Mouse (Mus musculus) erythroblast, adult 5-6 weeks (primary cell): ENCODE measurements around the gene Mlph. TPM values are rescaled to one million over a fixed set of nuclear protein-coding genes. Genes with fewer than 3 reads are reported as not detected.

Experiments used
- ATAC-seq: replicated peaks from 2 replicates; pipeline ENCODE4 v1.8.0; 2016; ENCODE audit warnings: moderate number of reproducible peaks, mild to moderate bottlenecking, moderate TSS enrichment, inconsistent platforms; ENCODE audit not compliant: poor library complexity, low FRiP score, severe bottlenecking
- total RNA-seq, 2 experiments: library from RNA; stranded (forward) in 1 of 2; stranded (reverse) in 1 of 2; fragments of 150-400 nt in 1 of 2; fragments of 200-764, 138-1000 nt in 1 of 2; gene quantifications; 2 replicates each; pipeline versions ENCODE4 v1.2.3 to v1.2.4; 2015 to 2017; ENCODE audit warnings: low replicate concordance in 2 of 2

Mlph gene
- total RNA-seq, 2 experiments from 2014 or later = 0.38 TPM; not detected in 1

GRCm38 (mm10) chr1:90904729-90905404 is 10.0 kb upstream of the Mlph start:
- ATAC-seq = no peak

- no peak for ATAC-seq
These were observed 8.5 kb upstream of the Mlph start for GRCm38 (mm10) chr1:90906357-90906756.

GRCm38 (mm10) chr1:90909161-90909560 is 5.7 kb upstream of the Mlph start:
- ATAC-seq = no peak

GRCm38 (mm10) chr1:90909631-90910152 is 5.2 kb upstream of the Mlph start:
- no peak for ATAC-seq

- no peak for ATAC-seq
These were observed 1.7 kb upstream of the Mlph start for GRCm38 (mm10) chr1:90913231-90913630.

GRCm38 (mm10) chr1:90917509-90917908 is 2.6 kb downstream of the Mlph start:
- ATAC-seq = no peak

GRCm38 (mm10) chr1:90921687-90922086 is 6.8 kb downstream of the Mlph start:
- ATAC-seq = no peak

- no peak for ATAC-seq
These were observed 11.1 kb downstream of the Mlph start for GRCm38 (mm10) chr1:90926030-90926429.

- ATAC-seq = no peak
These were observed 12.4 kb downstream of the Mlph start for GRCm38 (mm10) chr1:90927308-90927707.

- ATAC-seq = no peak
These were observed 13.2 kb downstream of the Mlph start for GRCm38 (mm10) chr1:90927929-90928574.

GRCm38 (mm10) chr1:90928575-90928934 is 13.7 kb downstream of the Mlph start:
- no peak for ATAC-seq

- no peak for ATAC-seq
These were observed 18.1 kb downstream of the Mlph start for GRCm38 (mm10) chr1:90933001-90933400.

GRCm38 (mm10) chr1:90936990-90937389 is 22.1 kb downstream of the Mlph start:
- ATAC-seq = no peak

GRCm38 (mm10) chr1:90939980-90940379 is 25.1 kb downstream of the Mlph start:
- ATAC-seq = no peak

- ATAC-seq = no peak
These were observed 30.3 kb downstream of the Mlph start for GRCm38 (mm10) chr1:90945171-90945570.

- ATAC-seq = 0 out of 2 replicates have a peak, but pooled peaks have one; percentile 49
These were observed 32.4 kb downstream of the Mlph start for GRCm38 (mm10) chr1:90947252-90947651.

GRCm38 (mm10) chr1:90949309-90949708 is 34.4 kb downstream of the Mlph start:
- no peak for ATAC-seq

GRCm38 (mm10) chr1:90951670-90952069 is 36.8 kb downstream of the Mlph start:
- ATAC-seq = no peak

GRCm38 (mm10) chr1:90952808-90953207 is 37.9 kb downstream of the Mlph start, which contains the start of gene Prlh:
Gene Prlh, plus strand, starts transcription at chr1:90953108.
- no peak for ATAC-seq

GRCm38 (mm10) chr1:90953688-90954087 is 38.8 kb downstream of the Mlph start:
- no peak for ATAC-seq
